Mouse (Mus musculus) ovary, postnatal 36 days (tissue): ENCODE measurements at regions not wholly inside any gene's neighbourhood (a gene's known extent, or its start where the extent isn't known, plus 50 kb on each side); places are given as distances from the start of the nearest gene placed in this dataset.

Experiments
- DNase-seq: peaks from one replicate; pipeline ENCODE4 v3.0.0; 2022; ENCODE audit warnings: low spot score, mixed read lengths

GRCm38 (mm10) chr3:80631391-80631790, 171.2 kb downstream of the Gria2 start:
- no peak for DNase-seq

GRCm38 (mm10) chr3:80610414-80610813, 192.2 kb downstream of the Gria2 start:
- no peak for DNase-seq

GRCm38 (mm10) chr3:80608467-80608866, 194.2 kb downstream of the Gria2 start:
- no peak for DNase-seq

- no peak for DNase-seq
Measured at GRCm38 (mm10) chr3:80607809-80608208, 194.8 kb downstream of the Gria2 start.

GRCm38 (mm10) chr3:80597549-80597948, 205.1 kb downstream of the Gria2 start:
- DNase-seq = no peak

GRCm38 (mm10) chr3:80567514-80567913, 235.1 kb downstream of the Gria2 start:
- no peak for DNase-seq

- no peak for DNase-seq
Measured at GRCm38 (mm10) chr3:80566236-80566635, 236.4 kb downstream of the Gria2 start.

- DNase-seq = no peak
Measured at GRCm38 (mm10) chr3:80546151-80546695, 256.4 kb downstream of the Gria2 start.

- no peak for DNase-seq
Measured at GRCm38 (mm10) chr3:80543783-80544182, 258.9 kb downstream of the Gria2 start.

GRCm38 (mm10) chr3:80541382-80541781, 261.3 kb downstream of the Gria2 start:
- no peak for DNase-seq

- no peak for DNase-seq
Measured at GRCm38 (mm10) chr3:80533706-80534349, 268.8 kb downstream of the Gria2 start.

- peak; percentile 3 for DNase-seq
Measured at GRCm38 (mm10) chr3:80514026-80514425, 288.6 kb downstream of the Gria2 start.

- no peak for DNase-seq
Measured at GRCm38 (mm10) chr3:80509185-80509584, 293.4 kb downstream of the Gria2 start.

GRCm38 (mm10) chr3:80506701-80507100, 295.9 kb downstream of the Gria2 start:
- DNase-seq = no peak

GRCm38 (mm10) chr3:80501117-80501516, 301.5 kb downstream of the Gria2 start:
- DNase-seq = no peak

- no peak for DNase-seq
Measured at GRCm38 (mm10) chr3:80496556-80496955, 306.1 kb downstream of the Gria2 start.

GRCm38 (mm10) chr3:80484168-80484833, 318.3 kb downstream of the Gria2 start:
- DNase-seq = no peak

- DNase-seq = no peak
Measured at GRCm38 (mm10) chr3:80478676-80479075, 324.0 kb downstream of the Gria2 start.

GRCm38 (mm10) chr3:80473686-80474085, 328.9 kb downstream of the Gria2 start:
- no peak for DNase-seq
